Mouse (Mus musculus): ENCODE measurements around the gene Med11.
"Not testable (repeated sequence)": the region's sequence is repeated elsewhere in the genome, so short reads cannot be mapped to it uniquely, and the experiment has no call there.

Med11 gene

DNA sequence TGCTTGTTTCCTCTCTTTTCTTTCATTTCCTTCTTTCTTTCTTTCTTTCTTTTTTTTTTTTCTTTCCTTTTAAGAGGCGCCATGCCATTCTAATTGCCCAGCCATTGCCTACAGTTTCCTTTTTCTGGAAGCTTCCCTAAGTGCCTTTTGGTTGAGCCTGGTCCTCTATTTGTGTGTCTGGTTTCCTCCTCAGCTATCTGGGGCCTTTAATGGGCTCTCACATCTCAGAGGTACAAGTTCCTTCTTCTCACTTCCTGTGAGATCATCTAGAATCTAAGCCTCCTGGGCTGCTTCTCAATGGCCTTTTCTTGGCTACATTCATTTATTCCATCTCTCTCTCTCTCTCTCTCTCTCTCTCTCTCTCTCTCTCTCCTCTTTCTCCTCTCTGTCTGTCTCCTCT is 4.3 kb upstream of the Med11 start:
- DNase-seq (ENCODE audit: low read depth, low spot score): no peak

DNA sequence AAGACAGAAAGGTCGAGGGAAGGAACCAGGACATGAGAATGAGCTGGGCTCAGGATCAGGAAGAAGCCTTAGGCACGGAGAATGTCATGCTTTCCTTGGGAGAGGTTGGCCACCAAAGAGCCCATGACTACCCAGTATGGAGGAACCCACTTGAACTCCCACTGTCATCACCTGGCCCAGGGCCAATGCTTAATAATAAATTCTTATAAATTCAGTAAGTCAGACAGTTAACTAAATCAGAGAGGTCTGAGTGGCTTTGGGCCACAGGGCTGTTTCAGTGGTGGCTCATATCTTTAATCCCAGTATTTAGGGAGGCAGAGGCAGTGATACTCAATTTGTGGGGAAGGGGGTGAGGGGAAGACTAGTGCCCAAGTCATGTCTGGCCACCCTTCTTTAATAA is 793 bp upstream of the Med11 start:
- DNase-seq (ENCODE audit: low read depth, low spot score): no peak

DNA sequence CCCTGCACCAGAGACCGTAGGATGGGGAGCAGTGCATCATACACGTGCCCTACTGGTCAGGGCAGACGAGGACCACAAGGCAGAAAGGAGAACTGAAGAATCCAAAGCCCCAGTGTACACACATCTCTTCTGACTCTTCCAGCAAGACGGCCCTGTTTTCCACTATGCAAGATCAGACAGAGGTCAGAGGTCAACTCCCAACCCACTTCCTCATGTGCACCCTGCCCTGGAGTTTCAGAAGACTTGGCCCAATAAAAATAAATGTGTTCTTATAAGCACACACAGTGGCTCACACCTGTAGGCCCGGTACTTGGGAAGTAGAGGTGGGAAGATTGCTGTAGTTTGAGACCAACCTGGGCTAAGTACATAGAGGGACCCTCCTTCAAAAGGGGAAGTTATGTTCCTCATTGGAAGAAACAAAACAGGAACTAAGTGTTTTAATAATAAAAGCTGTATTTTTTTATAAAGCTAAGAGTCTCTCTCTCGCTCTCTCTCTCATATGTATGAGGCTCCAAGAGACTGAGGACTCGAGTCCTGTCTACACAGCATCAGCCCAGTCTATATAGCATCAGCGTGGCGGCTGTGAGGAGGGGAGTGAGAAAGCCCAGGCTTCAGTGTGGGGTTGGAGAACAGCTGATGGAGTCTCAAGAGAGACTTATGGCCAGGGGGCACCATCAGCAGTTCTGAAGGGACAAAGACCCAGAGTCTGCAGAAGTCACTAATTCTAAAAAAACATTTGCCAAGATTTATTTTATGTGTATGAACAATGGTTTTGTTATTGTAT is 1.7 kb downstream of the Med11 start:
- DNase-seq (ENCODE audit: low read depth, low spot score): no peak

DNA sequence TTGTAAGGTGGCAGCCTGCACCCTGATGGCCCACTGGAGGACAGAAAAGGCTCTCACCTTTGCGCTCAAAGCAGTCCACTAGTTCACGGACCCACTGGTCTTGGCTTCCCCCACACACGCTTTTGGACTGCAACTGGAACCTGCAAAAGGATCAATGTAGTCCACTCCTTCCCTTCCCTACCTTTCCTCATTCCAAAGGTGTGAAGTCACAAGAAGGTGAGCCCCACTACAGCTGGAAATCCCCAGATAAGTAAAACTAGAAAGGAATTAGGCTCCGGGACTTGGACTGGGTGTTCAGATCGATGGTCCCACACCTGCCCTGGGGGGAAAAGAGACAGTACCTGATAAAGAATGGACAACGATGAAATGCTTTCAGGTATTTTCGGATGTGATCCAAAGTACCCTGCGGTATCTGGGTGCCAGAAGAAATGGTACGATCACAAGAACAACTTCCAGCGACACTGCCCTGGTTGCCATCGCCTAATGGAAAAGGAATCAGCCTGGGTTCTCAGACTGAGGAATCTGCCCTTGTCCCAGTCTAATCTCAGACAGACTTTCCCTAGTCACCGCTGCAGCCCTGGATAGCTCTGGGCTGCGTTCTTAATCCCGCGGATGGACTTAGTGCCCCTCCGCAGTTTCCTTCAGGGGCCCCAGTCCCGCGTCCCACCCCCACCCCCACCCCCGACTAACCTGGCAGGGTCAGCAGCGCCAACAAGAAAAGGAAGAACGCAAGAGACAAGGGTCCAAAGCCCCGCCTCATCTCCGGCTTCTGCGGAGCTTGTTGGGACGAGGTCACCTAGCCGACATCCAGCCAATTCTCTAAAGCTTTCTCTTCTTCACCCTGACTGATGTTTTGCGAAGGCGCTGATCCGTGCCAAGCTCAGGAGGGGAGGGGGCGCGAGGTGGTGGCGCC is 7.2 kb downstream of the Med11 start, which contains the start of gene Zmynd15:
TSS of gene Zmynd15 (plus strand) at position 746 of the 913 bp plus-strand sequence.
- no peak for DNase-seq (ENCODE audit: low read depth, low spot score)

DNA sequence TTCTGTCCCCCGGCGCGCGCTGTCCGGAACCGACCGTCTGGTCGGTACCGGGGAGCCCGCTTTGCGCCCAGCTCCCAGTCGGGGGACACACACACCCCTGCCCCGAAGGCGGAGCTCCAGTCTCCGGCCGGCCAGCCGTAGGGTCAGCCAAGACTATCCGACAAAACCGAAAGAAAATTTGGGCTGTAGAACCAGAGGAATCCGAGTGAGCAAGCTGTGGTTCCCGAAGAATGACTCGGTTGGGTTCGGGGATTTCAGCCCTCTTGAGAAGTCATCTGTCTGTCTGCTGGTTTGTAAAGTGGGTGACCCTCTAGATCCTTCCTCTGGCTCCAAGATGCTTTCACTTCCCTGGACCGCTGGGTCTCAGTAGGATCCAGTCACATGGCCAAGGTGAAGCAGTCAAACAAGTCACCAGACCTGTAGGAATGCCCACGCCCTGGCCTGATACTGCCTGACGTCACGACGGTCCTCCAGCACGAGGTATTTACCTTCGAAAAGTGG is 7.9 kb downstream of the Med11 start, which contains the start of gene Cxcl16:
TSS of gene Cxcl16 (minus strand) at position 384 of the 501 bp plus-strand sequence.
- no peak for DNase-seq (ENCODE audit: low read depth, low spot score)

DNA sequence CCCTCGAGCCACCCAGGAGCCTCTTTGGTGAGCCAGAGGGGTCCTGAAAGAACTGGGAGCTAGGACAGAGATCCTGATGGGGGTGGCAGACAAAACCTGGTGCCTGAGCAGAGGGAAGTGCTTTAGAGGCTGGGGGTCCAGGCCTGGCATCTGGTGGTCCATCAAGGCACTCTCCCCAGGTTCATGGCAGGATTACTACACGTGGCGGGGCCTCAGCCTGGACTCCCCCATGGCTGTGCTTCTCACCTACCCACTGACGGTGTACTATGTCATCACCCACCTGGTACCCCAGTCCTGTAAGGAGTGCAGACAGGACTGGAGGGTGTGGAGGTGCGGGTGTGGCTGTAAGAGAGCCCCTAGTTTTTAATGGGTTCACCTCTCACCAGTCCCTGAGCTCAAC is 12.3 kb downstream of the Med11 start:
- no peak for DNase-seq (ENCODE audit: low read depth, low spot score)

DNA sequence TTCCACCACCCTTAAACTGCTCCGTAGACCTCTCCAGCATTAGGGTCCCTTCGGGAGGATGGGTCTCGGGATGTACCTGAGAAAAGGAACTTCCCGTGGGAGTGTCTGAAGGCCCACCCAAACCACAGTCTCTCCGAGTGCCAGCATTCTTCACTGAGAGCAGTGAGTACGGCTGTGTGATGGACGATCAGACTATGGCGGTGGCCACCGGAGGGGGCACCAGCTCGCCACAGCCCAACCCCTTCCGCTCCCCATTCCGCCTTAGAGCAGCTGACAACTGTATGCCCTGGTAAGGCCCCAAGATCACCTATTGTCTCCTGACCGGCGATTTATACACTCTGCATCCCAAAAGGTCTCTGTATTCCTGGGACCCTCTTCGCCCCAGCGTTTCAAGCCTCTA is 13.5 kb downstream of the Med11 start:
- no peak for DNase-seq (ENCODE audit: low read depth, low spot score)

DNA sequence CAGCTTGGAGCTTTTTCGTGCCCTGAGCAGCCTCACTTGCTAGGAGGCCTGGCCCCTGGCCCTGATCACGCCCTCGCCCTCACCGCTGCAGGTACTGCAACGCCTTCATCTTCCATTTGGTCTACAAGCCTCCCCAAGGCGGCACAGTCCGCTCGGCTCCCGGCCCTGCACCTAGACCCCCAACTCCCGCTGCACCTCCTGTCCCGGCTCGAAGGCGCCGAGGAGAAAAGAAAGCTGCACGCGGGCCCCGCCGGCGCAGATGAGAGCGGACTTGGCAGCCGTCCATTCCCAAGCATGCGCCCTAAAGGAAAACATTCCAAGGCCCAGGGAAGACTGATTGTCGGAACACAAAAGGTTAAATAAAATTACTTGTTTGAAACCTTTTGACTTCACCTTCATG is 14.1 kb downstream of the Med11 start:
- no peak for DNase-seq (ENCODE audit: low read depth, low spot score)

DNA sequence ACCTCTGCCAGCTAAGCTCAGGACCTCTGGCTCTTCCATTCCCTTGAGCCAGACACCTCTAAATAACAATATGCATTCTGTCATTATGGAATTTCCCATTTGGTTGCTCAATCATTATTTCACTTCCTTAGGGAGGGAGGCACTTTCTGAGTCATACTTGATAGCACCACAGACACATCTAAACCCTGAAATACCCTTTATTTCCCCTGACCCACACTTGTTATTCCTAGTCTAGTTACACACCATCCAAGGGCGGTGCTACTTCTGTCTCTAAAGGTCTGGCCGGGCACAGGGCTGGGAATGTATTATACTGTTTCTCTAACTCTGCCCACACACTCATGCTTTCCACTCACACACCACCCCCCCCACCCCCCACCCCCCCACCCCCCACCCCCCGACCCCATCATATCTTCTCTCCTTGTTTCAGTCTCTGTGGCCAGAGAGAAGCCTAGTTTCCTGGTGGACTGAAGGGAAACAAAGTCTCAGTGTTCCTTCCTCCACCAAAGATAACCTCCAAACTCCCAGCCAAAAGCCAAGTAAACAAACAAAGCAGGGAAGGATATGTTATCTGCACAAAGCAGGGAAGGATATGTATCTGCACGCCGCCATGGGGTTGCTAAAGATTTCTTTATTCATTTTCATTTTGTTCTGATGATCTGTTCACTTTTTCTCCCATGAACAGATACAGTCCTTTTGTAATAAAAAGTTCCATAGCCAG is 16.3 kb downstream of the Med11 start:
- DNase-seq (ENCODE audit: low read depth, low spot score): no peak

DNA sequence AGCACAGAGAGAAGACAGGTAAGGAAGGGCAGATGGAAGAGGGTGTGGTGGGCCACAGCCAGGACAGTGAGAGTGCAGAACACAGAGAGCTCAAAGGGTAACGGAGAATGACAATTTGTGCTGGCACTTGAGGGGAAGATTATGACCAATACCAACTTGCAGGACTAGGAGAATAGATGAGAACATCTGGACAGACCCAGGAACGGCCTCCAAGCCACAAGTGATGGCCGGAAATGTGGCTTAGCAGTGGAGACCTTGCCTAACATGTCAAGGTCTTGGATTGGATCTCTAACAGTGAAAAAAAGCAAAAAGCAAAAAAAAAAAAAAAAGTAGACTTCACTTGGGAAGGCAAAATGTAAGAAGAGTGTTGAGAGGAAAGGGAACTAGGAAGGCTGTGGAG is 18.0 kb downstream of the Med11 start:
- no peak for DNase-seq (ENCODE audit: low read depth, low spot score)

DNA sequence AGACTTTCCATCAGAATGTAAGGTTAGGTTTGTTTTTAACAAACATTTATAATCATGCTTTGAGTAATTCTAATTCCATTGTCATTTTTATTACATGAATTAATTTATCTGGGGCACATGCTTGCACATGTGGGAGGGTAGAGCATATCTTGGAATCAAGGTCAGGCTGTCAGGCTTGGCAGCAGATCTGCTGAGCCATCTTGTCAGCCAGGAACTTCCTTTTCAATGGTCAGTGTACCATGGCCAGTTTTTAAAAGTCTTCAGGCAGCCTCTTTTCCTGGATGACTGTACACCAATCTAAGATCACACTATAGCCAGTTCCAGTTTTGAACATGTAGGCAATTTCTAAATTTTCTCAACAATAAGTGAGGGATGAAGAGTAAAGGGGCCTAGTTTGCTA is 21.0 kb downstream of the Med11 start:
- DNase-seq (ENCODE audit: low read depth, low spot score): no peak

DNA sequence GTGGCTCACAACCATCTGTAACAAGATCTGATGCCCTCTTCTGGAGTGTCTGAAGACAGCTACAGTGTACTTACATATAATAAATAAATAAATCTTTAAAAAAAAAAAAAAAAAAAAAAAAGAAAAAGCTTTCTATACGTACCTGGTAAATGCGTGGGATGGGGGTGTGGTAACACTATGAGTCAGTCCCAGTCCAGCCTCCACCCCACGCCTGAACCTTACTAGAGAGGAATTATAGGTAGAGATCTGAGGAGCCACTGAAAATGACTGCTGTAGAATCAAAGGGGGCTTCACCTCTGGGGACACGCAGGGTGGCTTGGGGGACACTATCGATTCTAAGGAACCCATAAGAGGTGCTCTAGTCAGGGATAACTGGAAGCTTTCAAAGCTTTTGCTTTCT is 21.6 kb downstream of the Med11 start:
- DNase-seq (ENCODE audit: low read depth, low spot score): not testable (repeated sequence)

DNA sequence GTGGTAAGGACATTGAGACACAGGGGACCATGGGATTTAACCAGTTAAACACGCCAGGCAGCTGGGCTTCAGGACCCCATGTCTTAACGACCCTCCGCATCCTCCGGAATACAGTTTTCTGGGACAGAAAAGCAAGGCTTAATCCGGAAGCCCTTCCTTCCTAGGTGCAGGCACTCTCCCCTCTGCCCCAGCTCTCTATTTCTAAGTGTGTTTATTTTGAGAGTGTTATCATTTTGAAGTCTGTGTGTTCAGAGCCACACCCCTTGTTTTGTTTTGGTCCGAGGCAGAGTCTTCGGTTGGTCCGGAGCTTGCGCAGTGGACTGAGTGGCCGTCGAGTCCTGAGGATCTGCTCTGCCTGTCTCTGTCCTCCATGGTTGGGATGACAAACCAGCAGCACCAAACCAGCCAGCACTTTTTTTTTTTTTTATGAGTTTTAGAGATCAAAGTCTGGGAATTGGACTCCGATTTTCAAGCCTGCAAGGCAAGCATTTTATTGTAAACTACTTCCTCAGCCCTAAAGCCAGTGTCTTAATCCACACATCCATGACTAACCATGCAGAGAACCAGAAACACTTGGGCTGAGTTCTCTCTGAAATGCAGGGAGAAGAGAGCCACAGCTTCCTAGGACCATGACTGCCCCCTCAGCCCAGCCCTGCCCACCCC is 23.3 kb downstream of the Med11 start:
- no peak for DNase-seq (ENCODE audit: low read depth, low spot score)

DNA sequence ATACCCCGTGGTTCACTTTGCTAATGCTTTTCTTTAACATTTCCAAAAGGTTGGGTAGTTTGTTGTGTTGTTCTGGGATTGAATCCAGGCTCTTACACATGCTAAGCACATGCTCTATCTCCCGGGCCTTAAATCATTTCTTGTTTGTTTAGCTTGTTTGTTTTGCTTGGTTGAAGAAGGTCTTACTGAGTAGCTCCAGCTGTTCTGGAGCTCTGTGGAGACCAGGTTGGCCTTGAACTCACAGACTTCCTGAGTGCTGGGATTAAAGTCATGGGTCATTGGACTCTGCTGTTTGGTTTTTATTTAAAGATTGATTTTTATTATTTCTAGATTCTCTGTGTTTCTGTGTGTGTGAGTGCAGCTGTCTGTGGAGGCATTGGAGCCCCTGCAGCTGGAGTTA is 33.8 kb downstream of the Med11 start:
- no peak for DNase-seq (ENCODE audit: low read depth, low spot score)

DNA sequence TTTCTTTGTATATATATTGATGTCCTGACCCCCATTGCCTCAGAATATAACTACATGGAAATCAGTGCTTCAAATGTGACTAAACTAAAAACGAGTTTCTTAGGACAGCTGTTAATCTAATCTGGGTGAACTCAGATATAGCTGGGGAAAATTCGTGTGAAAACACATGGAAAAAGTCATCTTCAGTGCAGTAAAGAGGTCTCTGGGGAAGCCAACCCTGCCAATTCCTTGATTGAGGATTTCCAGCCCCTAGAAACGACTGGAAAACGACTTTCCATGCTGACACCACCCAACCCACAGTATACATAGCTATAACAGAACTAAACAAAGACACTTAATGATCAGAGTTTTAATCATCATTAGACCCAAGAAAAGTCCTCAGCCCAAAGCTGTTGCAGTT is 36.1 kb downstream of the Med11 start:
- no peak for DNase-seq (ENCODE audit: low read depth, low spot score)

DNA sequence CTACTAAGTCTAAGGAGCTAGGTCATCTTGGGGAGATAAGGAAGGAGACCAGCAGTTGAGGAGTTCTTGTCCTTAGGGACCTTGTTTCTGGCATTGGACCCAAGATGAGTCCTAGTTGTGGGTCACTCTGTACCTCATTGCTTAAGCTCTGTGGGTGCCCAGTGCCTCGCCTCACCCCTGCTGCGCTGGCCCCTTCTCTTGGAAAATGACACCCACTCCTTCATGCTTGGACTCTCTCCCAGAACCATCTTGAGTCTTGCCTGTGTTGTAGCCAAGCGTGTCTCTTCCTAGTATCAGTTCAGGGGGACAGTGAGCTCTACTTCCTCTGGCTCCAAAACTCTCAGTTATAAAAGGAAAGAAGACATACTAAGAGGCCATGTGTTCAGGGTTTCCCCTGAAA is 37.4 kb downstream of the Med11 start:
- no peak for DNase-seq (ENCODE audit: low read depth, low spot score)

DNA sequence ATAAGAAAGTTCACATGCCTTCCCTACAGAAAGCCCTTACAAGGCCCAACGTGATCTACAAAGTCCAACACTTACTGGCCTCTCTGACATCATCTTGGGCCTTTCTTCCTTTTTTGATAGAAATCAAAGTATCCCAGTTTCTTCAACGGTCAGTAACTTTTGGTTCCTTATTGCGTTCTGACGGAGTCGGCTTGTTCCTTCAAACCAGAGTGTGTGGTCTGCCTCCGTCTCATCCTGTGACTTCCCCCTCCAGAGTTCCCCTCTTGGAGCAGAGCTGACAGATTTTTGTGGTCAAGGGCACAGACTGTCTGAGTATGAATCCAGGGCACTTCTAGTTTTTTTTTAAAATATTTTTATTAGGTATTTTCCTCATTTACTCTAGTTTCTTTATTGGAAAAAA is 38.0 kb downstream of the Med11 start:
- no peak for DNase-seq (ENCODE audit: low read depth, low spot score)

DNA sequence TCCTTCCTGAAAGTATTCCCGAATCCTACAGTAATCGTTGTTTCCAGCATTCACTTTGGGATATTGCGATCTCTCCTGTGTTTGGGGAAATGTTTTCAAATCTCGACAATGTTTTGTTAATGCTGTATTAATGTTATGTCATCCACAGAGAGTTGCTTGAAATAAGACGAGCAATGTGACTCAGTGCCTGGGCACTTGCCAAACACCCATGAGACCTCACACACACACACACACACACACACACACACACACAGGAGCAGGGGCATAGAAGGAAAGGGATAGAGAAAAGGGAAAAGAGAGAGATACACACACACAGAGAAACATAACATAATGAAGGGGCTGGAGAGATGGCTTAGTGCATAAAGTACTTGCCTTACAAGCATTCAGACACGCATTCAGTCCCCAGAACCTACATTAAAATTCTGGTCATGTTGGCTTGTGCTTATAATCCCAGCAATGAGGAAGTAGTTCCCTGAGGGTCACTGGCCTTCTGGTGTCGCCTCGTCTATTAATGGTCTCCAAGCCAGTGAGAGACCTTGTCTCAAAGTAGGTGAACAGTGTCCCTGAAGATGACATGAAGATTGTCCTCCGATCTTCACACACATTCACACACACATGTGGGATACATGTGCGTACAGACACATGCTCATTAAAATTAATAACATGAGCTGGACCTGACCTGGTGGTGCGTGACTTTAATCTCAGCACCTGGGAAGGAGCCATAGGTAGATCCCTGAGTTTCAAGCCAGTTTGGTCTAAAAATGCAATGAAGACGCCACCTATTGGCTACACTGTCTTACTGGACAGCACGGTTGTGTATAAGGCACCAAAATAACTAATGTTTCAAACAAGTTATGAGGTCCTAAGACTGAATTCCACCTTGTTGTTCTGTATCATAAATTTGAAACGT is 48.1 kb downstream of the Med11 start:
- DNase-seq (ENCODE audit: low read depth, low spot score): no peak

DNA sequence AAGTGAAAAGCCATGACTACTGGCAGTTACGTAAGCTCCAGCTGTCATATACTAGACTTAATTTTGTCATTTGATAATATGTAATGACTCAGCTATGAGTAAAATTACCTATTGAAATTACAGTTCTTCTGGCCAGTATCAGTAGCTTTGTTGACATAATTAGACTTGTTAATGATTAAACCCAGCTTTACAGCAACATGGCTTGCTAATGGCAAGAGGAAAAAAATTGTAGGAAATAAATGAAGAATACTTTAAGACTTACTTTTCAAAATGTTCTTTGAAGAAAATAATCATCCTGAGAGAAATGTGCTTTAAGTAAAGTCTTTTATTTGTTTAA is 48.7 kb downstream of the Med11 start:
- DNase-seq (ENCODE audit: low read depth, low spot score): no peak

DNA sequence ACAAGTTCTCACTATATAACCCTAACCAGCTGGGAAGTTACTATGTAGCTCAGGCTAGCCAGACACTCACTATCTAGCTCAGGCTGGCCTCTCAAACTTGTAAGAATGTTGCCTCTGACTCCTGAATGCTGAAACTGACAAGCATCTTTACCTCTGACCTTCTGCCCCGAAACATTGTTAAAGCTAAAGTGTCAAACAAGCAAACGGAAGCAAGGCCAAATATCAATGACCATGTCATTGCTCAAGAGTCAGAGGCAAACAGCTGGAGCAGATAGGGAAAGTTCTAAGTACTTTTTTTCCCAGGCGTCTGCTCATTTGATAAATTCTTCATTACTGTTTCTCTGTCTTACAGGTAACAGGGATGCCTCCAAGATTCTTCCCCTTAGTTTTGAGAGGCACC is 50.3 kb downstream of the Med11 start:
- no peak for DNase-seq (ENCODE audit: low read depth, low spot score)
